Mouse (Mus musculus) erythroblast, embryonic 14.5 days (primary cell): ENCODE measurements around the gene Uroc1. TPM values are rescaled to one million over a fixed set of nuclear protein-coding genes. Genes with fewer than 3 reads are reported as not detected.
A peak's percentile ranks its signal among the peaks of the same experiment; 100 is the strongest.

ENCODE experiments used
- H3K27me3 ChIP-seq: 2 replicates; pipeline ENCODE4 v1.6.1; 2012; ENCODE audit warnings: inconsistent platforms; ENCODE audit not compliant: control insufficient read depth
- H3K36me3 ChIP-seq: 2 replicates; pipeline ENCODE4 v1.6.1; 2012; ENCODE audit warnings: mild to moderate bottlenecking, inconsistent platforms; ENCODE audit not compliant: control insufficient read depth
- H3K4me1 ChIP-seq: 2 replicates; pipeline ENCODE4 v1.6.1; 2012; ENCODE audit warnings: inconsistent platforms; ENCODE audit not compliant: control insufficient read depth
- H3K4me3 ChIP-seq: replicated peaks from 2 replicates; pipeline ENCODE3; 2012; ENCODE audit warnings: moderate library complexity, mild to moderate bottlenecking, inconsistent platforms
- H3K9me3 ChIP-seq: 2 replicates; pipeline ENCODE4 v1.6.1; 2012; ENCODE audit warnings: low read length, inconsistent platforms, mixed read lengths; ENCODE audit not compliant: control insufficient read depth
- GATA1 ChIP-seq: IDR thresholded peaks from 2 replicates; pipeline ENCODE4 v1.6.1; 2012; ENCODE audit warnings: low read length, inconsistent platforms, mixed read lengths
- TAL1 ChIP-seq: IDR thresholded peaks from 3 replicates; pipeline ENCODE4 v1.6.1; 2012; ENCODE audit warnings: low read length, inconsistent platforms, mixed read lengths
- polyA plus RNA-seq: library from polyadenylated mRNA; stranded (reverse); fragments of >175 nt; gene quantifications from 2 replicates; pipeline ENCODE4 v1.2.3, GENCODE M21; 2012

Gene Uroc1
- 0.02 TPM in 1 of 2 replicates, not detected in the other for polyA plus RNA-seq

- Histone ChIP-seq H3K9me3 (no peaks in the 10 kb centered on the region), H3K27me3 (no peaks in the 10 kb centered on the region), H3K36me3 (no peaks in the 10 kb centered on the region), H3K4me3 (peak within 1 kb of the TSS; percentile 41), H3K4me1 (no peaks in the 10 kb centered on the region)
- no peak for TF ChIP-seq GATA1
- TF ChIP-seq TAL1 = no peak
These were observed at the start of gene Uroc1 for GRCm38 (mm10) chr6:90332561-90333425. TSS of gene Uroc1 (plus strand) at chr6:90333284.

- H3K9me3 ChIP-seq = peaks cover 8% of the 10 kb centered on the region
- TF ChIP-seq GATA1 (no peak), TAL1 (no peak)
These were observed 44.8 kb upstream of the Uroc1 start for GRCm38 (mm10) chr6:90288265-90288664.

GRCm38 (mm10) chr6:90300919-90301318 lies 32.2 kb upstream of the Uroc1 start, which contains the start of gene BC048671:
TSS of gene BC048671 (plus strand) at chr6:90301219.
- Histone ChIP-seq H3K4me1 (no peaks in the 10 kb centered on the region), H3K9me3 (0 out of 2 replicates have a peak, but pooled peaks cover 1% of the 10 kb centered on the region), H3K27me3 (no peaks in the 10 kb centered on the region), H3K36me3 (no peaks in the 10 kb centered on the region), H3K4me3 (no peak within 1 kb of the TSS)
- TF ChIP-seq GATA1 (no peak), TAL1 (no peak)

More at GRCm38 (mm10) chr6:90288265-90288664, 44.8 kb upstream of the Uroc1 start:
- Histone ChIP-seq H3K4me1 (no peaks in the 10 kb centered on the region), H3K36me3 (no peaks in the 10 kb centered on the region), H3K27me3 (no peaks in the 10 kb centered on the region), H3K4me3 (no peak overlapping the region)

GRCm38 (mm10) chr6:90306315-90306975 lies 26.6 kb upstream of the Uroc1 start:
- H3K4me3 ChIP-seq = no peak overlapping the region
- H3K9me3 ChIP-seq = peaks cover 12% of the 10 kb centered on the region
- no peaks in the 10 kb centered on the region; the same call in 1 of the 2 replicates for H3K4me1 ChIP-seq
- H3K36me3 ChIP-seq = peaks cover 6% of the 10 kb centered on the region
- H3K27me3 ChIP-seq = peaks cover 9% of the 10 kb centered on the region; the same call in 1 of the 2 replicates
- TF ChIP-seq GATA1 = no peak

GRCm38 (mm10) chr6:90308839-90309778 lies 24.0 kb upstream of the Uroc1 start:
- peaks cover 6% of the 10 kb centered on the region for H3K36me3 ChIP-seq
- peaks cover 14% of the 10 kb centered on the region for H3K9me3 ChIP-seq
- TF ChIP-seq GATA1 = no peak
- no peak for TF ChIP-seq TAL1
- no peak overlapping the region for H3K4me3 ChIP-seq
- H3K27me3 ChIP-seq = peaks cover 9% of the 10 kb centered on the region; the same call in 1 of the 2 replicates
- no peaks in the 10 kb centered on the region; the same call in 1 of the 2 replicates for H3K4me1 ChIP-seq

GRCm38 (mm10) chr6:90315961-90316360 lies 17.1 kb upstream of the Uroc1 start:
- no peak overlapping the region for H3K4me3 ChIP-seq
- peaks cover 6% of the 10 kb centered on the region for H3K9me3 ChIP-seq
- no peak for TF ChIP-seq TAL1
- no peaks in the 10 kb centered on the region; the same call in 1 of the 2 replicates for H3K4me1 ChIP-seq
- peaks cover 4% of the 10 kb centered on the region; the same call in 1 of the 2 replicates for H3K36me3 ChIP-seq
- no peaks in the 10 kb centered on the region for H3K27me3 ChIP-seq

GRCm38 (mm10) chr6:90317510-90318258 lies 15.4 kb upstream of the Uroc1 start:
- Histone ChIP-seq H3K36me3 (peaks cover 4% of the 10 kb centered on the region; the same call in 1 of the 2 replicates), H3K9me3 (peaks cover 4% of the 10 kb centered on the region), H3K4me1 (peaks cover 6% of the 10 kb centered on the region), H3K4me3 (no peak overlapping the region), H3K27me3 (no peaks in the 10 kb centered on the region)
- no peak for TF ChIP-seq GATA1
- TF ChIP-seq TAL1 = no peak

GRCm38 (mm10) chr6:90319019-90319418 lies 14.1 kb upstream of the Uroc1 start:
- Histone ChIP-seq H3K9me3 (peaks cover 4% of the 10 kb centered on the region), H3K27me3 (no peaks in the 10 kb centered on the region), H3K36me3 (peaks cover 4% of the 10 kb centered on the region; the same call in 1 of the 2 replicates), H3K4me3 (no peak overlapping the region), H3K4me1 (peaks cover 6% of the 10 kb centered on the region)
- TF ChIP-seq GATA1 (no peak), TAL1 (no peak)
